Mouse (Mus musculus) myocyte (in vitro differentiated cells): ENCODE measurements around the gene Dock4. TPM values are rescaled to one million over a fixed set of nuclear protein-coding genes. Genes with fewer than 3 reads are reported as not detected.

Experiments used
- H3K27me3 ChIP-seq: one replicate; pipeline ENCODE4 v1.6.1; 2011; ENCODE audit not compliant: control insufficient read depth, insufficient read depth, insufficient read length
- H3K36me3 ChIP-seq: one replicate; pipeline ENCODE4 v1.6.1; 2011; ENCODE audit not compliant: control insufficient read depth, insufficient read depth
- H3K4me2 ChIP-seq: one replicate; pipeline ENCODE4 v1.6.1; 2011; ENCODE audit warnings: low read depth, control low read depth
- H3K4me3 ChIP-seq: one replicate; pipeline ENCODE4 v1.5.1; 2011; ENCODE audit warnings: mild to moderate bottlenecking, control low read depth, moderate library complexity
- H3K79me2 ChIP-seq: one replicate; pipeline ENCODE4 v1.6.1; 2011; ENCODE audit not compliant: control insufficient read depth, insufficient read depth
- H3ac ChIP-seq: one replicate; pipeline ENCODE4 v1.6.1; 2011; ENCODE audit not compliant: control insufficient read depth, insufficient read length
- CEBPB ChIP-seq: IDR thresholded peaks from 2 replicates; pipeline ENCODE4 v1.6.1; 2011; ENCODE audit warnings: mild to moderate bottlenecking, moderate library complexity; ENCODE audit not compliant: poor library complexity, insufficient read depth, severe bottlenecking
- E2F4 ChIP-seq: IDR thresholded peaks from one replicate; pipeline ENCODE4 v1.6.1; 2011; ENCODE audit warnings: mild to moderate bottlenecking, control low read depth, moderate library complexity; ENCODE audit not compliant: insufficient read depth
- MAX ChIP-seq: IDR thresholded peaks from one replicate; pipeline ENCODE4 v1.6.1; 2011; ENCODE audit warnings: low read depth, mild to moderate bottlenecking, control low read depth
- MYOD1 ChIP-seq, 3 experiments: IDR thresholded peaks; one replicate each; pipeline ENCODE4 v1.6.1; 2011; ENCODE audit warnings: control low read depth in 2 of 3, low read depth in 2 of 3, mild to moderate bottlenecking in 2 of 3, moderate library complexity in 1 of 3; ENCODE audit not compliant: insufficient read length in 2 of 3, control insufficient read depth in 1 of 3
- MYOG ChIP-seq, 3 experiments: IDR thresholded peaks; one replicate each; pipeline ENCODE4 v1.6.1; 2011; ENCODE audit warnings: control low read depth in 2 of 3, low read depth in 2 of 3, mild to moderate bottlenecking in 2 of 3; ENCODE audit not compliant: insufficient read length in 2 of 3, control insufficient read depth in 1 of 3, insufficient read depth in 1 of 3
- POLR2A ChIP-seq: IDR thresholded peaks from one replicate; pipeline ENCODE4 v1.6.1; 2011; ENCODE audit warnings: low read depth, mild to moderate bottlenecking, control low read depth, moderate library complexity; ENCODE audit not compliant: insufficient read length
- POLR2AphosphoS2 ChIP-seq: IDR thresholded peaks from one replicate; pipeline ENCODE4 v1.6.1; 2011; ENCODE audit warnings: low read depth, control low read depth; ENCODE audit not compliant: insufficient read length
- REST ChIP-seq: IDR thresholded peaks from one replicate; pipeline ENCODE4 v1.6.1; 2011; ENCODE audit warnings: mild to moderate bottlenecking, control low read depth, moderate library complexity; ENCODE audit not compliant: insufficient read depth, insufficient read length
- SRF ChIP-seq: IDR thresholded peaks from one replicate; pipeline ENCODE4 v1.6.1; 2011; ENCODE audit warnings: low read depth; ENCODE audit not compliant: control insufficient read depth, insufficient read length
- TCF12 ChIP-seq: IDR thresholded peaks from one replicate; pipeline ENCODE4 v1.6.1; 2011; ENCODE audit warnings: mild to moderate bottlenecking, control low read depth; ENCODE audit not compliant: poor library complexity, insufficient read depth, severe bottlenecking
- TCF3 ChIP-seq: IDR thresholded peaks from one replicate; pipeline ENCODE4 v1.6.1; 2011; ENCODE audit warnings: low read depth, control low read depth; ENCODE audit not compliant: insufficient read length
- USF1 ChIP-seq: IDR thresholded peaks from one replicate; pipeline ENCODE4 v1.6.1; 2011; ENCODE audit warnings: low read depth, mild to moderate bottlenecking, control low read depth, moderate library complexity
- polyA plus RNA-seq: library from polyadenylated mRNA; unstranded; fragments of >200 nt; fragmentation: generic; extraction: Trizol; gene quantifications from one replicate; pipeline ENCODE4 v1.2.1, GENCODE M21; 2012; ENCODE audit warnings: missing spikeins

Dock4 gene
- polyA plus RNA-seq, 1 experiment, result 0.73 TPM

GRCm38 (mm10) chr12:40570250-40570649, 124.5 kb downstream of the Dock4 start:
- TF ChIP-seq MAX, result no peak
- no peak for TF ChIP-seq TCF12
- no peak for TF ChIP-seq POLR2AphosphoS2
- no peak for TF ChIP-seq CEBPB
- no peak overlapping the region for H3K4me2 ChIP-seq
- H3K27me3 ChIP-seq, result no peaks in the 10 kb centered on the region
- H3K79me2 ChIP-seq, result no peaks in the 10 kb centered on the region
- H3K36me3 ChIP-seq, result no peaks in the 10 kb centered on the region
- no peak overlapping the region for H3K4me3 ChIP-seq
- no peak overlapping the region for H3ac ChIP-seq

GRCm38 (mm10) chr12:40574051-40574450, 128.3 kb downstream of the Dock4 start:
- H3K27me3 ChIP-seq, result no peaks in the 10 kb centered on the region
- TF ChIP-seq TCF12, result no peak
- TF ChIP-seq MYOD1 (IDR thresholded peaks at IDR 0.05; ENCODE audit: control insufficient read depth in 1 of 3, insufficient read length in 2 of 3, low read depth in 2 of 3), result no peak
- TF ChIP-seq POLR2AphosphoS2, result no peak
- TF ChIP-seq CEBPB, result no peak
- no peak for TF ChIP-seq USF1
- TF ChIP-seq REST, result no peak
- TF ChIP-seq POLR2A, result no peak
- TF ChIP-seq SRF, result no peak
- TF ChIP-seq TCF3, result no peak
- TF ChIP-seq E2F4, result no peak
- TF ChIP-seq MAX, result no peak
- TF ChIP-seq MYOG (IDR thresholded peaks at IDR 0.05; ENCODE audit: control insufficient read depth in 1 of 3, insufficient read depth in 1 of 3, insufficient read length in 2 of 3, low read depth in 2 of 3), result no peak
- H3K4me3 ChIP-seq, result no peak overlapping the region
- no peak overlapping the region for H3ac ChIP-seq
- no peaks in the 10 kb centered on the region for H3K36me3 ChIP-seq
- no peaks in the 10 kb centered on the region for H3K79me2 ChIP-seq
- no peak overlapping the region for H3K4me2 ChIP-seq

DNA sequence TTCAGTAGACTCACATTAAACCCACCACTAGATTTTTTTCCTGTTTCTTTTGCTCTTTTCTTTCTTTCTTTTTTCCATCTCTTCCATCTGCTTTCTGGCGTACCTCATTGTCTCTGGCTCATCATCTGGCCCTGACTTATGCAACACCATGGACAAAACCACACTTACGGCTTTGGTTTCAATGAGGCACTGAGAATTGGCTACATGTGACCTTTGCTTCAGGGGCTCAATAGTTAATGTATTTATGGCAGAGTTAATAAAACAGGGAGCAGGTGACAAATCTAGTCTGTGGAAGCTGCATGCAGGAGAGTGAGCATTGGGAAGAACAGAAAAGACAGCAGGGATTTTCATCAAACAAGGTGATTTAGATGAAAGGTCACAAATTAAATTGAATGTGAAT, 131.0 kb downstream of the Dock4 start:
- H3K79me2 ChIP-seq, result no peaks in the 10 kb centered on the region
- TF ChIP-seq TCF12, result no peak
- no peak for TF ChIP-seq CEBPB
- no peak for TF ChIP-seq POLR2A
- no peak for TF ChIP-seq REST
- no peak for TF ChIP-seq TCF3
- TF ChIP-seq E2F4, result no peak
- TF ChIP-seq MYOD1 (IDR thresholded peaks at IDR 0.05; ENCODE audit: control insufficient read depth in 1 of 3, insufficient read length in 2 of 3, low read depth in 2 of 3), result no peak
- TF ChIP-seq SRF, result no peak
- no peak for TF ChIP-seq USF1
- no peak for TF ChIP-seq MAX
- TF ChIP-seq MYOG (IDR thresholded peaks at IDR 0.05; ENCODE audit: control insufficient read depth in 1 of 3, insufficient read depth in 1 of 3, insufficient read length in 2 of 3, low read depth in 2 of 3), result no peak
- no peak for TF ChIP-seq POLR2AphosphoS2

DNA sequence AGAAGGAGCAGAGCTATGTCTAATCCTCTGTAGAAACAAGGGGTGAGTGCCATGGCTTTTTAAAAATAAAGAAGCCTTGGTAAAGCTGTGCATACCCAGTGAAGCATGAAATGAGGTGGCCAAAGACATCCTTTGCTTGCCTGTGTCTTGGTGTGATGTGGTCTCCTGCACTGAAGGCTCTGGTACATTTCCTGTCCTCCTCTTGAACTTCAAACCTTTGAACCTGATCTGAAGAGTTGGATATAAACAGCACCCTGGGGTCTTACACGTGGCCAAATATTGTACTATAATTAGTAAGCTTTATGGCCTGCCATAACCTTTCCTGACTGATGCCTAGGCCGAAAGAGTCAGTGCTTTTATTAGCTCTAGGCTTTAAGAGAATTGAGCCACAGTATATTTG, 134.6 kb downstream of the Dock4 start:
- Histone ChIP-seq H3K79me2 (no peaks in the 10 kb centered on the region), H3K4me3 (no peak overlapping the region), H3K4me2 (no peak overlapping the region), H3K27me3 (no peaks in the 10 kb centered on the region), H3ac (no peak overlapping the region), H3K36me3 (no peaks in the 10 kb centered on the region)
- TF ChIP-seq POLR2A, result no peak
- no peak for TF ChIP-seq MYOG (IDR thresholded peaks at IDR 0.05; ENCODE audit: control insufficient read depth in 1 of 3, insufficient read depth in 1 of 3, insufficient read length in 2 of 3, low read depth in 2 of 3)
- TF ChIP-seq REST, result no peak
- no peak for TF ChIP-seq E2F4
- no peak for TF ChIP-seq MYOD1 (IDR thresholded peaks at IDR 0.05; ENCODE audit: control insufficient read depth in 1 of 3, insufficient read length in 2 of 3, low read depth in 2 of 3)
- TF ChIP-seq CEBPB, result no peak
- TF ChIP-seq SRF, result no peak
- no peak for TF ChIP-seq POLR2AphosphoS2
- TF ChIP-seq USF1, result no peak
- no peak for TF ChIP-seq TCF3
- TF ChIP-seq TCF12, result no peak
- TF ChIP-seq MAX, result no peak

More for the DNA sequence above, 131.0 kb downstream of the Dock4 start:
- Histone ChIP-seq H3K27me3 (no peaks in the 10 kb centered on the region), H3K4me2 (no peak overlapping the region), H3ac (no peak overlapping the region), H3K4me3 (no peak overlapping the region), H3K36me3 (no peaks in the 10 kb centered on the region)

- H3K4me3 ChIP-seq, result no peak overlapping the region
- TF ChIP-seq REST (no peak), MAX (no peak), CEBPB (no peak), USF1 (no peak), POLR2AphosphoS2 (no peak), MYOD1 (IDR thresholded peaks at IDR 0.05; ENCODE audit: control insufficient read depth in 1 of 3, insufficient read length in 2 of 3, low read depth in 2 of 3) (no peak), TCF12 (no peak)
Observed at GRCm38 (mm10) chr12:40581037-40581436, 135.3 kb downstream of the Dock4 start.

More at GRCm38 (mm10) chr12:40581037-40581436, 135.3 kb downstream of the Dock4 start:
- Histone ChIP-seq H3K79me2 (no peaks in the 10 kb centered on the region), H3K4me2 (no peak overlapping the region), H3ac (no peak overlapping the region), H3K27me3 (no peaks in the 10 kb centered on the region), H3K36me3 (no peaks in the 10 kb centered on the region)
